Mouse (Mus musculus) embryonic fibroblast, embryonic 13.5 days (primary cell): ENCODE measurements around the gene Hyls1. TPM values are rescaled to one million over a fixed set of nuclear protein-coding genes. Genes with fewer than 3 reads are reported as not detected.

ENCODE experiments used
- H3K27ac ChIP-seq: 2 replicates; pipeline ENCODE4 v1.5.1; 2012; ENCODE audit warnings: low read length, control low read depth, inconsistent platforms; ENCODE audit not compliant: insufficient read depth
- H3K4me1 ChIP-seq: 2 replicates; pipeline ENCODE4 v1.6.1; 2011; ENCODE audit warnings: low read length; ENCODE audit not compliant: control insufficient read depth, insufficient read depth
- H3K4me3 ChIP-seq: 2 replicates; pipeline ENCODE4 v1.5.1; 2011; ENCODE audit warnings: mild to moderate bottlenecking, control low read depth, low read length; ENCODE audit not compliant: insufficient read depth
- CTCF ChIP-seq: IDR thresholded peaks from 2 replicates; pipeline ENCODE4 v1.5.1; 2011; ENCODE audit warnings: mild to moderate bottlenecking, control low read depth, low read length, moderate library complexity, borderline replicate concordance; ENCODE audit not compliant: insufficient read depth
- POLR2A ChIP-seq: IDR thresholded peaks from 2 replicates; pipeline ENCODE4 v1.6.1; 2011; ENCODE audit warnings: low read depth, mild to moderate bottlenecking, control low read depth, low read length, moderate library complexity
- polyA plus RNA-seq: library from polyadenylated mRNA; stranded (reverse); fragments of >200 nt; gene quantifications from 2 replicates; pipeline ENCODE4 v1.2.4, GENCODE M21; 2011; ENCODE audit warnings: low read depth; ENCODE audit not compliant: missing spikeins, insufficient read length

The Hyls1 gene
- polyA plus RNA-seq, 1 experiment = 12.9 TPM

- Histone ChIP-seq H3K4me1 (no peaks in the 10 kb centered on the region), H3K4me3 (no peak overlapping the region), H3K27ac (no peak overlapping the region)
- TF ChIP-seq POLR2A (no peak), CTCF (peak; percentile 26; the same call in 1 of the 2 replicates)
These were observed 24.5 kb downstream of the Hyls1 start for GRCm38 (mm10) chr9:35545704-35546103.

GRCm38 (mm10) chr9:35544666-35545065 is 25.5 kb downstream of the Hyls1 start:
- H3K4me3 ChIP-seq = no peak overlapping the region
- H3K27ac ChIP-seq = no peak overlapping the region
- H3K4me1 ChIP-seq = no peaks in the 10 kb centered on the region
- TF ChIP-seq POLR2A = no peak
- no peak for TF ChIP-seq CTCF

GRCm38 (mm10) chr9:35543099-35543860 is 26.9 kb downstream of the Hyls1 start:
- TF ChIP-seq POLR2A (no peak), CTCF (no peak)
- H3K4me1 ChIP-seq = no peaks in the 10 kb centered on the region
- no peak overlapping the region for H3K4me3 ChIP-seq
- no peak overlapping the region for H3K27ac ChIP-seq

- TF ChIP-seq POLR2A (no peak), CTCF (no peak)
These were observed 28.3 kb downstream of the Hyls1 start for GRCm38 (mm10) chr9:35541941-35542340.

GRCm38 (mm10) chr9:35541488-35541887 is 28.7 kb downstream of the Hyls1 start:
- no peak overlapping the region for H3K27ac ChIP-seq
- no peak overlapping the region for H3K4me3 ChIP-seq
- TF ChIP-seq CTCF (peak; percentile 37; the same call in 1 of the 2 replicates), POLR2A (no peak)
- no peaks in the 10 kb centered on the region for H3K4me1 ChIP-seq

More at GRCm38 (mm10) chr9:35541941-35542340, 28.3 kb downstream of the Hyls1 start:
- Histone ChIP-seq H3K4me3 (no peak overlapping the region), H3K27ac (no peak overlapping the region), H3K4me1 (no peaks in the 10 kb centered on the region)

- Histone ChIP-seq H3K27ac (no peak overlapping the region), H3K4me1 (no peaks in the 10 kb centered on the region), H3K4me3 (no peak overlapping the region)
- TF ChIP-seq CTCF (no peak), POLR2A (no peak)
These were observed 29.2 kb downstream of the Hyls1 start for GRCm38 (mm10) chr9:35541024-35541423.

GRCm38 (mm10) chr9:35539001-35539750 is 31.0 kb downstream of the Hyls1 start:
- H3K27ac ChIP-seq = no peak overlapping the region
- H3K4me3 ChIP-seq = no peak overlapping the region
- TF ChIP-seq POLR2A (no peak), CTCF (no peak)
- H3K4me1 ChIP-seq = no peaks in the 10 kb centered on the region; the same call in 1 of the 2 replicates

GRCm38 (mm10) chr9:35535876-35536275 is 34.3 kb downstream of the Hyls1 start:
- no peak for TF ChIP-seq CTCF
- TF ChIP-seq POLR2A = no peak
- Histone ChIP-seq H3K4me3 (no peak overlapping the region), H3K27ac (no peak overlapping the region), H3K4me1 (no peaks in the 10 kb centered on the region; the same call in 1 of the 2 replicates)

GRCm38 (mm10) chr9:35535110-35535509 is 35.1 kb downstream of the Hyls1 start:
- TF ChIP-seq CTCF (peak; percentile 28; the same call in 1 of the 2 replicates), POLR2A (no peak)

GRCm38 (mm10) chr9:35533266-35533665 is 36.9 kb downstream of the Hyls1 start:
- H3K4me1 ChIP-seq = no peaks in the 10 kb centered on the region; the same call in 1 of the 2 replicates
- TF ChIP-seq POLR2A = no peak
- TF ChIP-seq CTCF = no peak
- no peak overlapping the region for H3K27ac ChIP-seq

More at GRCm38 (mm10) chr9:35535110-35535509, 35.1 kb downstream of the Hyls1 start:
- Histone ChIP-seq H3K27ac (no peak overlapping the region), H3K4me3 (no peak overlapping the region), H3K4me1 (no peaks in the 10 kb centered on the region; the same call in 1 of the 2 replicates)

More at GRCm38 (mm10) chr9:35533266-35533665, 36.9 kb downstream of the Hyls1 start:
- H3K4me3 ChIP-seq = no peak overlapping the region
